Mouse (Mus musculus): ENCODE measurements around the gene Gm3952. TPM values are rescaled to one million over a fixed set of nuclear protein-coding genes. Genes with fewer than 3 reads are reported as not detected.

The Gm3952 gene
- polyA plus RNA-seq, 1 experiment from 2014 or later = not detected

- WGBS = 94% methylated on average over 1 of the region's 1 CpGs
- no peaks in the 10 kb centered on the region for H3K9me3 ChIP-seq
- 0 out of 2 replicates have a peak, but pooled peaks cover 4% of the 10 kb centered on the region for H3K4me1 ChIP-seq
- H3K27me3 ChIP-seq = no peaks in the 10 kb centered on the region
- no peak overlapping the region for H3K9ac ChIP-seq
- no peak overlapping the region for H3K4me2 ChIP-seq (replicated peaks)
- no peak overlapping the region for H3K27ac ChIP-seq
- H3K4me3 ChIP-seq = no peak overlapping the region
- no peaks in the 10 kb centered on the region for H3K36me3 ChIP-seq
- ATAC-seq (ENCODE audit: low FRiP score, low read depth) = no peak
Measured at GRCm38 (mm10) chr8:128696701-128697397, 101.6 kb downstream of the Gm3952 start.

Other genes with a start within 250 kb of the Gm3952 start
- 229 and 243 TPM in 2 replicates for gene Itgb1, start 113.0 kb downstream of the Gm3952 start, polyA plus RNA-seq (2015; fragmentation: Nextera tagmentation; extraction: Ambion mirVana)